Mouse (Mus musculus) left cerebral cortex, postnatal 25 days (tissue): ENCODE results near the gene Cmip. TPM values are rescaled to one million over a fixed set of nuclear protein-coding genes. Genes with fewer than 3 reads are reported as not detected.

ENCODE experiments used
- DNase-seq, 2 experiments: peaks; one replicate each; pipeline ENCODE4 v3.0.0; 2022; ENCODE audit warnings: low spot score in 2 of 2, mixed read lengths in 1 of 2
- intact Hi-C: fragments of 180-260 bp; cut with DNase I; formaldehyde crosslinking; loops from one replicate; pipeline ENCODE4 v1.15.1; 2025
- total RNA-seq, 2 experiments: library from RNA; stranded (reverse); gene quantifications; 2 replicates each; pipeline ENCODE4 v1.2.3; 2021

Gene Cmip
- total RNA-seq, 2 experiments from 2014 or later = 325 to 362 TPM

- intact Hi-C loops = no loop called here
- no peak for DNase-seq
Measured at GRCm38 (mm10) chr8:117315727-117316126, 58.9 kb downstream of the Cmip start.

- no peak for DNase-seq
- intact Hi-C loops = no loop called here
Measured at GRCm38 (mm10) chr8:117317478-117317877, 60.6 kb downstream of the Cmip start.

- intact Hi-C loops = no loop called here
- DNase-seq = no peak
Measured at GRCm38 (mm10) chr8:117318911-117319826, 62.3 kb downstream of the Cmip start.

- intact Hi-C loops = no loop called here
- DNase-seq = no peak
Measured at GRCm38 (mm10) chr8:117320616-117321015, 63.8 kb downstream of the Cmip start.

- intact Hi-C loops = no loop called here
- no peak for DNase-seq
Measured at GRCm38 (mm10) chr8:117321232-117321631, 64.4 kb downstream of the Cmip start.

GRCm38 (mm10) chr8:117322021-117322420, 65.2 kb downstream of the Cmip start:
- peak; percentile 76 to 85 for DNase-seq
- intact Hi-C loops = no loop called here

GRCm38 (mm10) chr8:117322715-117323310, 65.9 kb downstream of the Cmip start:
- intact Hi-C loops = no loop called here
- no peak for DNase-seq

- no peak for DNase-seq
- intact Hi-C loops = no loop called here
Measured at GRCm38 (mm10) chr8:117324821-117325220, 68.0 kb downstream of the Cmip start.

- no peak for DNase-seq
- intact Hi-C loops = no loop called here
Measured at GRCm38 (mm10) chr8:117326735-117327134, 69.9 kb downstream of the Cmip start.

- no peak for DNase-seq
- intact Hi-C loops = no loop called here
Measured at GRCm38 (mm10) chr8:117327385-117327837, 70.5 kb downstream of the Cmip start.

GRCm38 (mm10) chr8:117328758-117329157, 71.9 kb downstream of the Cmip start:
- DNase-seq = no peak
- intact Hi-C loops = no loop called here

- intact Hi-C loops = no loop called here
- DNase-seq = peak in 1 of 2 experiments; percentile 39
Measured at GRCm38 (mm10) chr8:117329167-117329566, 72.3 kb downstream of the Cmip start.

GRCm38 (mm10) chr8:117329903-117330302, 73.0 kb downstream of the Cmip start:
- no peak for DNase-seq
- intact Hi-C loops = loop anchor here (5.0 kb wide), 1 partner anchor 73 kb away; the partner anchor contains the start of gene Cmip

- intact Hi-C loops = loop anchor here (5.0 kb wide), 1 partner anchor 75 kb away; the partner anchor contains the start of gene Cmip
- DNase-seq = peak; percentile 48 to 77
Measured at GRCm38 (mm10) chr8:117332229-117333010, 75.6 kb downstream of the Cmip start.

GRCm38 (mm10) chr8:117333619-117334018, 76.8 kb downstream of the Cmip start:
- DNase-seq = no peak
- intact Hi-C loops = loop anchor here (5.0 kb wide), 1 partner anchor 76 kb away; the partner anchor contains the start of gene Cmip

GRCm38 (mm10) chr8:117334058-117334747, 77.3 kb downstream of the Cmip start:
- no peak for DNase-seq
- intact Hi-C loops = loop anchor here (5.0 kb wide), 1 partner anchor 77 kb away; the partner anchor contains the start of gene Cmip

GRCm38 (mm10) chr8:117334748-117335393, 78.0 kb downstream of the Cmip start:
- intact Hi-C loops = loop anchor here (5.0 kb wide), 1 partner anchor 78 kb away; the partner anchor contains the start of gene Cmip
- DNase-seq = no peak

GRCm38 (mm10) chr8:117335423-117335822, 78.6 kb downstream of the Cmip start:
- DNase-seq = no peak
- intact Hi-C loops = no loop called here

GRCm38 (mm10) chr8:117337188-117337587, 80.3 kb downstream of the Cmip start:
- intact Hi-C loops = no loop called here
- DNase-seq = no peak
